Mouse (Mus musculus) spleen, postnatal 36 days (tissue): Measurements from ENCODE around the gene Dnah7b.
"Not testable (repeated sequence)": the region's sequence is repeated elsewhere in the genome, so short reads cannot be mapped to it uniquely, and the experiment has no call there.

Experiments
- DNase-seq, 2 experiments: peaks; one replicate each; pipeline ENCODE4 v3.0.0; 2022; ENCODE audit warnings: low spot score in 2 of 2, mixed read lengths in 1 of 2

The Dnah7b gene

DNA sequence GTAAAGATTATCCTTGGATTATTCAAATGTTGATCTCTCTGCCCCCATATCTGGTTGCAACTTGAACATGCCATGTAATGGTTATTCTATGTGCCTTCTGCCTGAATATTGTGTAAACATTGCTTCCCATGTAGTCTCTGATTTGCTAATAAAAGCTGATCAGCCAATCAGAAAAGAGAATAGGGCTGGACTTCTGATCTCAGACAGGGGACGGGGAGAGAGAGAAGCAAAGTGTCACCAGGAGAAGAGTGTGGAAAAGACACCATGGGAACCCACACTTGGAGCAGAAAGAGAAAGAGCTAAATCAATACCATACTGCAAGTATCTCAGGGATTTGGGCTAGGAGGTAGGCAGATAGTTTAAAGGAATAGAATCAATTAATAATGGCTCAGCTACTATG is at the start of gene Dnah7b:
Dnah7b (plus strand) TSS at position 301 of the 400 bp plus-strand sequence.
- no peak for DNase-seq

DNA sequence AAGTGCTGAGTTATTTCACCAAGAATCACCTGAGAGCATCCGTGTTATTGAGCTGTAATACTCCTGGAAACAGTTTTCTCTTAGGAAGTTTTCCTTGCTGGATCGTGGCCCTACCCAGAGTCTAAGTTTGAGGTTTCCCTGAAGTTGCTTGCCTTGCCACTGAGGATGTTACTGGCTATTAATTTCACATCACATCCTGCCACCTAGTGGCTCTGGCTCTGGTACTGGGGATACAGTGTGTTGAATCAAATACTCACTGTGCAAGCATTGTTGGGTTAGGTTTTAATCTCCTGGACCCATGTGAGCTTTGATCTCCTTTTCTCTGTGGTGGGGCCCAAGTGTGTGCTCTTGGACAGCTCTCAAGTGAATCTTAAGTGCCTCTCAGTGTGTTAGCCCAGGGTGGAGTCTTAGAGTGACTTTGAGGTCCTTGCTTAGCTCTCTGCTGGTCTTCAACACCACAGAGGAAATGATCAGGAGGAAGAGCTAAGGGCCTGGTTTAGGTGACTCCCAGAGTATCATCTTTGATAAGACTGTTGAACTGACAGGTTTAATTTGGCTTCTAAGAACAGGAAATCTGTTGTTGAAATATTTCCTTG is 47.6 kb upstream of the Dnah7b start:
- DNase-seq = no peak

DNA sequence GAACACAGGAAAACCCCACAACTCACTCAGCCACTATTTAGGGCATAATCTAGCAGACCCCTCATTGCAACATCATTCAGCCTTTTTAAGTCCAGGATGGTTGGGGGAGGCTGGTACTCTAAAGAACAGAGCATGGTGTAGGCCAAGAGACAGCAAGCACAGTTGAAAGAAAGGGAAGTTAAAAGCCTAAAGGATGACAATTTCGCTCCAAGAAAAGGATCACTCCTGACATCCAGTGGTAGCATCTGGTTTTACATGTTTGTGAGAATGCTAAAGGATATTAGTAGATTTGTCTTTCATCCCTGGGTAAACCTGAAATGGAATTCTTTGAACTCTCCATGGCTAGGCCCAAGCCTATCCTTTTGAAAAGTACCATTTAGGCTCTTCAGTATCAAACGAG is 43.9 kb upstream of the Dnah7b start:
- DNase-seq = no peak

DNA sequence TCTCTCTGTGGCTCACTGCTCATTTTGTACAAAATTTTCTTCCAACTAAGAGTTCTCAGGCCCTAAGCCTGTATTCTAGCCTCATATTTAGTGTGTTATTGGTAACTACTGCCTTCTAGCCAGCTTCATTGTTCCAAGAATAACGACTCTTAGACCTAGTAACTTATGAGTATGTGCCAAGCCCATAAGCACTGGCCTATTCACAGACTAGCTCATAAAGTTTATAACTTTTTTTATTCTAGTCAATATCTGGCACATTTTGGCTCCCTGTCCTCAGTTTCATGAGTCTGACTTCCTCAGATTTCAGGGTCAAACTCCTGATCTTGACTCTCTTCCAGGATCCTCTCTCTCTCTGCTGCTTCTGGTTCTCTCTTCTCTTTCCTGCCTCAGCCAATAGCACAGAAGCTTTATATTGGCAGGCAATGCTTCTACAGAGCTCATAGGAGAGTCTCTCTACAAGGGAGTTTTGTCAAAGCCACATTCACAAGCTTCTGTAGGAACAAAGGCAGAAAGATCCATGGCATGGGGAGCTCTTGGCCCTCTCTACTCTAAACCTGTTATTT is 34.0 kb upstream of the Dnah7b start:
- DNase-seq = no peak

DNA sequence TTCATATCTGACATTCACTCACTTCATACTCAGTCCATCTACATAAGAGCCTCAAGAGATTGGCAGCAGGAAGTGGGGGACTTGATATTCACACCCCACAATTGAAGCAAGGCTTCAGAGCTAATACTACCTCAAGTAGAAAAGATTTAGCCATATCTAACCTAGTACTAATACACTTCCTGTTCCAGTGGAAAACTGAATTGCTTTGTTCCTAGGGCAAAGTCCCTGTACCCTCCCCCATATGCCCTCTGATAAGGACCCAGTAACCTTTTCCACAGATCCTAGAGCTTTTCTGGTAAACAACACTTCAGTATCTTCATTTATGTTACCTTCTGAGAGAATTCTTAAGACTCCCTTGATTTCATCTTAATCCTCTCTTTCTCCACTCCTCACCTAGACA is 17.9 kb upstream of the Dnah7b start:
- no peak for DNase-seq

DNA sequence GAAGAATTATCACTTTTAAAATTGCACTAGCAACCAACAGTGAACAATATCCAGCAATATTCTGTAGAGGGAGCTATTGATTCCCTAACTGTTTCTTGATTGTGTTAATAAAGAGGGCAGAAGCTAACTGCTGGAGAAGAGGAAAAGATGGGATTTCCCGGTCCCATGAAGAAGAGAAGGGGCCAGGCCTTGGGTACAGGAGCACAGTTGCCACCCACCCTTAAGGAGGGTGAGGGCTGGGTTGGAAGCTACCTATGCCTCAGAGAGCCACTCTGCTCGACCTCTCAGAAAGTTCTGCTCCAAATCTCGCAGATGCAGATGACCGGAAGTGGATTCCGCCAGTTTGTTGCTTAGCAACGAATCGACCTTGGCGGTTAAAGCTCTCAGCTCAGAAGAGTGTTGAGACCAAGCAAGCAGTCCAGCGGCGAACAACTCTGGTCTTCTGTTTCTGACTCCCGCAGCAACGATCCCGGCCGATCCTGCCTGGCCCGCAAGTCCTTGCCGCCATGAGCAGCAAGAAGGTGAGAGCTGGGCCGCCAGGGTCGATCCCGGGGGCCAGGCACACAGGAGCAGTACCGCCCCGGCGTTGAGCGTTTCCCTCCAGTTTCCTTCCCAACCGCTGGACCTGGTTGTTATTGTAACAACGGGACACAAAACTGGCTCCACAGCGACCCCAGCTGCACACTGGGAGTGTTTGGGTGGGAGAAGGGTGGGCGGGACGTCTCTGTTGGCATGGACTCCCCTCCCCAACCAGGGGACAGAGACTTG is 553 bp downstream of the Dnah7b start:
- DNase-seq = peak in 1 of 2 experiments; percentile 5

DNA sequence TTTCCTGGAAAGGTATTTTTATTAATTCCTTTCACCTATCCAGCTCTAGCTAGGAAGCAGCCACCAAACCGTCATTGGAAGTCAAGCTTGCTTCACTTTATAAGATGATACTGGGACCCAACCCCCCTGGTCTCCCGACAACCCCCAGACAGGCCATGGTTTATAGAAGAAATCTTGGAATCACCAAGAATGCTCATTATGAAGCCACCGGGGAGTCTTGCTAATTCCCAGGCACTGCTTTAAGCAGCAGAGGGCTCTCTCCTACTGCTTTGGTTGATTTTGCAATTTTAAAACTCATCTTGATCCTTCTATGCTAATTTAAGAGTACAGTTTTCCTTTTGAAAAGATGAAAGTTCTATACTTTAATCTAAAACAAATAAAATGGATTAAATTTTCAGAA is 2.7 kb downstream of the Dnah7b start:
- DNase-seq = not testable (repeated sequence)

DNA sequence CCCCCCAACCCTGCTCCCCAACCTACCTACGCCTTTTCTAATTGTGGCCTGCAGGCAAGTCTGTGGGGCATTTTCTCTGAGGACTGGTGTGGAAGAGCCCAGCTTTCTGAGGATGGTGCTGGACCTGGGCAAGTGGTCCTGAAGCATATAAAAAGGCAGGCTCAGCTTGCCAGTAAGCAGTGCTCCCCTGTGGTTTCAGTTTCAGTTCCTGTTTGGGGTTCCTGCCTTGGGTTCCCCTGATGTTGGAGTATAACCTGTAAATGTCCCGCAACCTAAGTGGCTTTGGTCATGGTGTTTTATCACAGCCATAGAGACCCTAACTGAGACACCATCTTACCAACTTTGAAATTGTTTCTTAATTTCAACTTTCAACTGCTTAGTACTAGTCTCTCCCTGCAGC is 11.8 kb downstream of the Dnah7b start:
- DNase-seq = no peak

DNA sequence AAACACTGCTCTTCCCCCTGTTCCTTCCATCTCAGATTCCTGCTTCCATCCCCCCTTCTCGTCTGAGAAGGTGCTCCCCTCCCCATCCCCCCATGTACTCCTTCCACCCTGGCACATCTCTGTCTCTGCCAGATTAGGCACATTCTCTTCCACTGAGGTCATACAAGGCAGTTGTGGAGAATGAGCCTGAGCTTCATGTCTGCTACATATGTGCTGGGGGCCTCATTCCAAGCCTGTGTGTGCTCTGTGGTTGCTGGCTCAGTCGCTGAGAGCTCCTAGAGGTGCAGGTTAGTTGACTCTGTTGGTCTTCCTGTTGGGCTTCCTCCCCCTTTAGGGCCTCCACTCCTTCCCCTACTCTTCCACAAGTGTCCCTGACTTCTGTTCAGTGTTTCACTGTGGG is 34.4 kb downstream of the Dnah7b start:
- DNase-seq = no peak

DNA sequence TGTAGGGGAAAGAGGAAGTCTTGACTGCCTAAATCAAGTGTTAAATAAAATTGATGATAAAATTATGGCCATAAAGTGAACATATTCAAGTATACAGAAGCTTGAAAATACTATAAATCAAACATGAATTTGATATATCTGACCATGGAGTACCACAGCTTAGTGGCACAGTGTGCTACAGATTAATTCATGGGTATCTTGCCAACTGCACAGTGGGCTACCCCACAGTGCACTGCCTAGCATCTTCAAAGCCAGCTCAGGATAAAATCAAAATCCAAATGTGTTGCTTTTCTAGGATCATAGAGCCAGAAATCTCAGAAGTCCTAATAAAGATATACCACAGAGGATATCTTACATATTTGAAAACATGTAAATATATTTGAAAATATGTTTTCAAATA is 46.5 kb downstream of the Dnah7b start:
- DNase-seq = not testable (repeated sequence)

DNA sequence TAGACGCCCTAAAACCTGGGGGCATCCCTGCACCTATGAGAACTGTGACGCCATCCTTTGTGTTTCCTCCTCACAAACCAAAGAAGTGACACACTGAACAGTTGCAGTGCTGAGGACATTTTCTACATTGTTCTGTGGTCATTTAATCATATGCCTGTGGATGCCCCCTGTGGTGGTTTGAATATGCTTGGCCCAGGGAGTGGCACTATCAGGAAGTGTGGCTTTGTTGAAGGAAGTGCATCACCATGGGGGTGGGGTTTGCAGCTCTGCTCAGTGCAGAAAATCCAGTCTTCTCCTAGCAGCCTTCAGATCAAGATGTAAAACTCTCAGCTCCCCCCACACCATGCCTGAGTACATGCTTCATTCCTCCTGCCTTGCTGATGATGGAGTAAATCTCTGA is 51.1 kb downstream of the Dnah7b start:
- DNase-seq = not testable (repeated sequence)

DNA sequence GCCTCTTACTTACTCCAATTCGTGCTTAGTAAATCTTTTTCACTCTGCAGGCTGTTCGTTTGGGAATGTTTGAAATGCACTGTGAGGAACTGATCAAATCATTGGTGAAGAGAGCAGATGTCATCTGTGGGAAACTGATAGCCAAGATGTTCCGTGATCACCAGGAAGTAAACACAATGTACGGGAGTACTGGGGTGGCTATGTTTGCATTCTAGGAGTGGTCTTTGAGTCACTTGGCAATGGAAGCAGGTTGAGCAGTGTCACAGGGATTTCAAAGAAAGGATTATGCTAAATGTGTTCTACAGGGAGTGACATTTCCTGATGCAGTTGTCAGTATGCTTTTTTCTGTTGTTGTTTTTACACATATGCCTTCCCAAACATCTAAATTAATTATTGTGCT is 61.9 kb downstream of the Dnah7b start:
- DNase-seq = no peak

DNA sequence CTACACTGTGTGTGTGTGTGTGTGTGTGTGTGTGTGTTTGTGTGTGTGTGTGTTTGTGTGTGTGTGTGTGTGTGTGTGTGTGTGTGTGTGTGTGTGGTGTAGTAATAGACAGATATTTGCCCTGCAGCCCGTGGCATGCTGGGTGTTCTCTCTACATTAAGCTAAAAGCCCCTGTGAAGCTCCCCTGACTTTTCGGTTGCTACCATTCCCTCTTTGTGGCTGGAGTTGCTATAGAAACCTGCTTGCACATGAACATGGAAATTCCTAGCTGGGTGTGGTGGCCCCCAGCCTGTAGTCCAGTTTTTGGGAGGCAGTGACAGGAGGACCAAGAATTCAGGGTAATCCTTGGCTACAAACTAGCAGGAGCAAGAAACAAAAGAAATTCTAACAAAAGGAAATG is 130.7 kb downstream of the Dnah7b start:
- not testable (repeated sequence) for DNase-seq

DNA sequence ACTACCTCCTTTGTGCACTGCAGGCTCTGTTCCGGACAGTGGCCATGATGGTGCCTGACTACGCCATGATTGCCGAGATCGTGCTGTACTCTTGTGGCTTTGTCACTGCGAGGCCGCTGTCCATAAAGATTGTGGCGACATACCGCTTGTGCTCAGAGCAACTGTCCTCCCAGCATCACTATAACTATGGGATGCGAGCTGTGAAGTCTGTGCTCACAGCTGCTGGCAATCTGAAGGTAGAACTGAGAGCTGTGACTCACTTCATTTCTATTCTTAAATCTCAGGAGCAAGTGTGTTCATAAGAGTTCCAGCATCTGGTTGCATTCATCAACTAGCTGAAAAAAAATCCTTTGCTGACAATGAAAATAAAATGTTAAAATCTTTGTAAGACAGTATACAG is 135.1 kb downstream of the Dnah7b start:
- DNase-seq = not testable (repeated sequence)

DNA sequence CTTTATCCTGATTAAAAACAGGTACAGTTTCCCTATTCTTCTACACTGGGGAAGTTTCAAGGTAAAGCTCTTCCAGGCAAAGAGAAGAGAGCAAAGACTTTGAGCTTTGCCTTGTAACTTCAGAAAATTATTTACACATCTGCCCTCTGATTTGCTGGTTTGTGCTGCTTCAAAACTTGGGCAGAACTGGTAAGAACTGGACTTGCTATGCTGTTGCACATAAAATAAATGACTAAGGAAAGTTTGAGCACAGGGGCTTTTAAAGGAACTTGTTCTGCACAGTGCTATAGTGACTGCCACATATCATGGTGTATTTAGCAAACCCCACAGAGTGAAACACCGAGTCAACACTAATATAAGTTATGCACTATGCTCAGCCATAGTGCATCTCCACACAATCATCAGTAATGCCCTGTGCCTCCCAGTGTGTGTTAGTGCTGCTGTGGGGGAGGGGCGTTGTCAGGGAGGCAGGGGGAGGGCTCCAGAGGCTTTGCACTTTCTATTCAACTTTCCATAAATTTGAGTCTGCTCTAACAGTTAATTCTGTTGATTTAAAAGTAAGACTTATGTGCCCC is 144.0 kb downstream of the Dnah7b start:
- not testable (repeated sequence) for DNase-seq

DNA sequence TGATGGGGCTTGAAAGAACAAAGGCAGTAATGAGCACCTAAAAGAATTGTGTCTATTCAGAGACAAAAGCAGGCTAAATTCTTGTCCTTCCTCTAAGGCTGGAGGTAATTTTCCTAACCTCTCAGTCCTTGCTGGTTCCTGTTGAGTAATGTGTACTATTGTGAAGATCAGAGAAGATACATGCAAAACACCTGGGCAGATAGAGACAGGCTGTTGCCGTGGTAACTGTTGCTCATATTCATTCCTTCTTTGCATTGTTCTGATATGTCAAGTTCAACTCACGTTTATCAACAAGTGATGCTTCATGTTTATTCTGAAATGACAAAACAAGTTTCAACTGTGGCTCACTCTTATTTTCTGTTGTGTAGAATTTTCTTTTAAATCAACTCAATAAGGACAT is 156.6 kb downstream of the Dnah7b start:
- not testable (repeated sequence) for DNase-seq

DNA sequence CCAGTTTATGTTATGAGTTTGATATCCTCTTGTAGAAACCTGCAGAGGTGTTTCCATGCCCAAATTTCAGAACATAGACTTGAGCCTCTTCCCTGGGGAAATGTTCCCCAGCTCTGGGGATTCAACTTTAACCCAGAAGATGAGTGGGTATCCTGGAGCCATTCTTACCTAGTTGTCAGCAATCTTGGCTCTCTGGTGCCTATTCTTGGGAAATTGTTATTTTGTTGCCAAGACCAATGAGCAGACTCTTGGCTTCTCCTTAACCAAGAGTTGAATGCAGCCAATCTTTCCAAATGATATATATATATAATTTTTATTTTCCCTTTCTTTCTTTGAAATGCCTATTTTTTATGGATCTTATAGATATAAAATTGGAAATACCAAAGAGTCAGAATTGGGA is 160.0 kb downstream of the Dnah7b start:
- DNase-seq = not testable (repeated sequence)

DNA sequence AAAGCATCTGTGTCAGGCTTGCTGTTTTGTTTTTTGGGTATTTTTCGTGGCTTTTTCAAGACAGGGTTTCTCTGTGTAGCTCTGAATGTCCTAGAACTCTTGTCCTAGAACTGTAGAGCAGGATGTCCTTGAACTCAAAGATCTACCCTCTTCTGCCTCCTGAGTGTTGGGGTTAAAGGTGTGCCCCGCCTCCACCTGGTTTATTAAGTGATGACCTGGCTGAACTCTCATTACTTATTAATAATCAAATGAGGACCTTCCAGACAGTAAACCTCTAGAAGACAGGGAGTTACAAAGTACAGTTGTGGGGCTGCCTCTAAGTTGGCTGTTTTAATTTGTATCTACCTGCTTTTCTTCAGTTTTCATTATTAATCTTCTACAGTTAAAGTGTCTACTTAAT is 202.7 kb downstream of the Dnah7b start:
- not testable (repeated sequence) for DNase-seq

DNA sequence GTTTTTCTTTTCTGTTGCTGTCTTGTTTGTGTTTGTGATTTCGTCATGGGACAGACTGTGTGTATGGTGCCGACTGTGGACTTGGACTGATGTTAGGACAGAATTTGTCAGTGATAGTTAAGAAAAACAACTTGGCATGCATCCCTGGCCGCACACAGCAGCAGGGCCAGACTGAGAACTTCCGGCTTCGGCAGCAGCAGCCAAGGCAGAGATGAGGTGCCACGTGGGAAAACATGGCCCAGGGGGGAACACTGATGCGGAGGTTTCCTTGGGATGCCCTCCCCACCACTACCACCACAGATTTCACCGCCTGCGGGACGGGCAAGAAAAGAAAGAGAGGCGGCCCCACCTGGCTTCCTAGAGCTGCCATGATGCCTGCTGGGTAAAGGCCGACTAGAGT is 205.8 kb downstream of the Dnah7b start:
- DNase-seq = no peak

DNA sequence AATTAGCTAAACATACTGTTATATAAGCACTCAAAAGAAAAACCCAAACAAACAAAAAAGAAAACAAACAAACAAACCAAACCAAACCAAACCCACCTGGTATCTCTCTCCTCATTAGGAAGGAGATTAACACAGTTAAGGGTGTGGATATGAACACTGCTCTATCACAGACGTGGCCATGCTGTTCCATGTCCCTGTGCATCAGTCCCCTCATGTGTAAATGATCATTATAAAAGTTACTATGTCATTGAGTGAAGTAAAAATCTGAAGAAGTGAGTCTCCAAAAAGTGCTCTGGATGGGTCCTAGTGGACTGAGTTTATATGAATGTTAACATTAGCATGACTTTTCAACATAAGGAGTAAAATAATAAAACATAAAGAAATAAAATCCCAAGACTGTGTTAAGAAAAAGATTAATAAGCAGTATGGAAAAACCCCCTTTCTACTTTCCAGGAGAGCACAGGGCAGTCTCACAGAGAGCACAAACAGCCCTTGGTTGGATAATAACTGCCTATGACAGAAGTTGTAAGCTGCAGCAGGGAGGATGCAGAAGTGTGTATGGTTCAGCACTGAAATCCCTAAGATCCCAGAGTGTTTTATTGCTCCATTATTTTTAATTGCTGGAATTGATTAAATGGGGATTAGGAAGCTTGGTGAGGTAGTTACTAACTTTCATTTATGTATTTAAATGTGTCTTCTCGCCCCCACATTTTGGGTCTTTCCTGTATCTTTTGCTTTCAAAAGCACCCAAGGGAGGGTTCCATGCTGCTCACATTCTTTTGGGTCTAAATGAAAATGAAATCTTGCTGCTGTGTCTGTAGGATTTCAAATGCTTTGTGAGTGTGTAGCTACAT is 212.2 kb downstream of the Dnah7b start:
- not testable (repeated sequence) for DNase-seq

DNA sequence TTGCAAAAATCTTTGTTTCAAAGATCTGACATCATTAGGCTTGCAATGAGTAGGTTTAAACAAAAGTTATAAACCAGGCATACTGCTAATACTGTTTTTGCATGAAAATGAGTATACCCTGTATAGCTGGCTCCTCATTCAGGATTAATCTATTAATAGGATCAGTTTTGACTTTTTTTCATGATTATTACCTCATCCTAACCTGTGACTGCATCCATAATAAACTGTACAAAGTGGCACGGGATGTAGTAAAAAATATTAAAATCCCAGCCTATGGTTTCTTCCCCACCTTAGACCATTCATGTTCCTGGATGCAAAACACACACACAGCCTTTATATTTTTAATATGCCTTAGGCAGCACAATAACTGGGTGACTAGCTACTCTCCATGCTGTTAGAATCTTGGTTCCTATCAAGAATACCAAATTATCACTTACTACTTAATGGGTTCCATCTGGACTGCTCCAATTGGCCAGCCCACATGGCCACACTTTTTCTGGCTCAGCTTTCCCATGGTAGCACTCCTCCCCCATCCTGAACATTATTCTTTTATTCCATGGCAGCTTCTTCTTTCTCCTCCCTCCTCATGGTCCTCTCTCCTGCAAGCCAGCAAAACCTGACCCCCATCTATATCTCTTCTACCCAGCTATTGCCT is 212.9 kb downstream of the Dnah7b start:
- not testable (repeated sequence) for DNase-seq
